Mouse (Mus musculus) small intestine, adult 2 months (tissue): ENCODE results near the gene Cecr2. TPM values are rescaled to one million over a fixed set of nuclear protein-coding genes. Genes with fewer than 3 reads are reported as not detected.

Experiments
- H3K27ac ChIP-seq: fragments of 200-500 bp; 2 replicates; pipeline ENCODE4 v1.5.1; 2012; ENCODE audit warnings: low read depth, low read length, control low read depth, inconsistent platforms; ENCODE audit not compliant: insufficient read depth
- H3K27me3 ChIP-seq: fragments of 200-500 bp; 2 replicates; pipeline ENCODE4 v1.6.1; 2012; ENCODE audit warnings: mild to moderate bottlenecking, moderate library complexity, low read length, inconsistent platforms; ENCODE audit not compliant: control insufficient read depth, insufficient read depth
- H3K36me3 ChIP-seq: fragments of 200-500 bp; 2 replicates; pipeline ENCODE4 v1.6.1; 2012; ENCODE audit warnings: mild to moderate bottlenecking, low read length, control low read depth, inconsistent platforms; ENCODE audit not compliant: control insufficient read depth, insufficient read depth
- H3K4me1 ChIP-seq: fragments of 200-500 bp; 2 replicates; pipeline ENCODE4 v1.6.1; 2012; ENCODE audit warnings: low read length, inconsistent platforms, mixed read lengths; ENCODE audit not compliant: control insufficient read depth, insufficient read depth, insufficient read length
- H3K4me3 ChIP-seq: fragments of 200-500 bp; 2 replicates; pipeline ENCODE4 v1.5.1; 2012; ENCODE audit warnings: low read depth, mild to moderate bottlenecking, control low read depth, inconsistent platforms, low read length, moderate library complexity
- CTCF ChIP-seq: fragments of 200-500 bp; IDR thresholded peaks from 2 replicates; pipeline ENCODE4 v1.5.1; 2012; ENCODE audit warnings: low read depth, mild to moderate bottlenecking, control low read depth, inconsistent platforms, low read length, moderate library complexity, mixed read lengths; ENCODE audit not compliant: insufficient replicate concordance, insufficient read length; ENCODE audit errors: extremely low read depth
- POLR2A ChIP-seq: fragments of 200-500 bp; IDR thresholded peaks from 2 replicates; pipeline ENCODE4 v1.6.1; 2012; ENCODE audit warnings: low read depth, mild to moderate bottlenecking, control low read depth, inconsistent platforms, low read length, moderate library complexity
- WGBS: fragments of 180-500 bp; shearing (Covaris S2); methylation state at CpG from one replicate; pipeline ENCODE4 v1.1.7; 2018; 5-methylcytosine and 5-hydroxymethylcytosine counted together
- polyA plus RNA-seq: library from polyadenylated mRNA; depleted of rRNA; stranded (reverse); fragments of >200 nt; gene quantifications from 2 replicates; pipeline ENCODE4 v1.2.3, GENCODE M21; 2012

Cecr2 gene
- polyA plus RNA-seq, 1 experiment: 0.46 TPM

GRCm38 (mm10) chr6:120776286-120776685, 110.1 kb downstream of the Cecr2 start:
- H3K36me3 ChIP-seq: no peaks in the 10 kb centered on the region
- no peak overlapping the region for H3K4me3 ChIP-seq
- no peaks in the 10 kb centered on the region for H3K27me3 ChIP-seq
- no peaks in the 10 kb centered on the region for H3K4me1 ChIP-seq
- no peak overlapping the region for H3K27ac ChIP-seq
- TF ChIP-seq CTCF: no peak
- no peak for TF ChIP-seq POLR2A
- 90% methylated on average over 3 of the region's 3 CpGs for WGBS

DNA sequence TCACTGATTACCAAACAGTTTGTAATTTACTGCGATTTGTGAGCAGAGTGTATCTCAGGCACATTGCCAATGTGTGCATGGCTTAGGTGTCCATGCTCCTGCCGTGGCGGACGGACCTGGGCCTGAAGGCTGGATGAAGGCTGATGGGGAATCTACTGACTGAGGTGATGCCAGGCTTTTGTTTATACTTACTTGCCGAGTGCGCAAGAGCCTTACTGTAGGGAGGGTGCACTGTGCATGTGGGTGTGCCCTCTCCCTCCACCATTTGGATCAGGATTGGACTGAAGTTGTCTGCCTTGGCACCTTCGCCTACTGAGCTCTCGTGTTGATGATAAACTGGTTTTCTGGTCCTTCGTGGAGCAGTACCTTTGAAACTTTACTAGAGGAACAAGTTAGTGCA, 111.4 kb downstream of the Cecr2 start:
- H3K27ac ChIP-seq: no peak overlapping the region
- WGBS: 64% methylated on average over 9 of the region's 9 CpGs
- H3K36me3 ChIP-seq: no peaks in the 10 kb centered on the region
- H3K27me3 ChIP-seq: no peaks in the 10 kb centered on the region
- no peak overlapping the region for H3K4me3 ChIP-seq
- no peaks in the 10 kb centered on the region for H3K4me1 ChIP-seq
- no peak for TF ChIP-seq CTCF
- TF ChIP-seq POLR2A: no peak

- no peaks in the 10 kb centered on the region for H3K36me3 ChIP-seq
- H3K4me1 ChIP-seq: no peaks in the 10 kb centered on the region
- no peak overlapping the region for H3K27ac ChIP-seq
- H3K27me3 ChIP-seq: no peaks in the 10 kb centered on the region
- no peak overlapping the region for H3K4me3 ChIP-seq
- TF ChIP-seq CTCF (no peak), POLR2A (no peak)
- 48% methylated on average over 3 of the region's 3 CpGs for WGBS
Observed at GRCm38 (mm10) chr6:120778226-120778625, 112.1 kb downstream of the Cecr2 start.

DNA sequence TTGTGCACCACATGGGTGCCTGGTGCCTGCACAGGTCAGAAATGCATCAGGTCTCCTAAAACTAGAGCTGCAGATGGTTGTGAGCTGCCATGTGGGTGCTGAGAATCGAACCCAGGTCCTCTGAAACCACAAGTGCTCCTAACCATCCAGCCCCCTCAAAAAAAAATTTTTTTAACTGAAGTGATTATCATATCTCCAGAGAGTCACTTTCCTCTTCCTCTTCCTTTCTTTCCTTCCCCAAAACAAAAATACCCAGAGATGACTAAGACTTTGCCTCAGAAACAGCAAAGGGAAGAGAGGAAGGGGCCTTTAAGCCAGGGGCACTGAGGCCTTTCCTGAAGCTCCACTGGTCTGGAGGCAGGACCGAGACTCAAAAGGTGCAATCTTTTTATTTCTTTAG, 116.8 kb downstream of the Cecr2 start:
- Histone ChIP-seq H3K27me3 (no peaks in the 10 kb centered on the region), H3K4me3 (no peak overlapping the region), H3K4me1 (no peaks in the 10 kb centered on the region), H3K36me3 (no peaks in the 10 kb centered on the region), H3K27ac (no peak overlapping the region)
- TF ChIP-seq POLR2A (no peak), CTCF (no peak)
- WGBS: 73% methylated on average over 2 of the region's 2 CpGs

- Histone ChIP-seq H3K27me3 (no peaks in the 10 kb centered on the region), H3K4me1 (no peaks in the 10 kb centered on the region), H3K36me3 (no peaks in the 10 kb centered on the region), H3K4me3 (no peak overlapping the region), H3K27ac (no peak overlapping the region)
- TF ChIP-seq CTCF (no peak), POLR2A (no peak)
- 75% methylated on average over 7 of the region's 7 CpGs for WGBS
Observed at GRCm38 (mm10) chr6:120784351-120784750, 118.2 kb downstream of the Cecr2 start.

DNA sequence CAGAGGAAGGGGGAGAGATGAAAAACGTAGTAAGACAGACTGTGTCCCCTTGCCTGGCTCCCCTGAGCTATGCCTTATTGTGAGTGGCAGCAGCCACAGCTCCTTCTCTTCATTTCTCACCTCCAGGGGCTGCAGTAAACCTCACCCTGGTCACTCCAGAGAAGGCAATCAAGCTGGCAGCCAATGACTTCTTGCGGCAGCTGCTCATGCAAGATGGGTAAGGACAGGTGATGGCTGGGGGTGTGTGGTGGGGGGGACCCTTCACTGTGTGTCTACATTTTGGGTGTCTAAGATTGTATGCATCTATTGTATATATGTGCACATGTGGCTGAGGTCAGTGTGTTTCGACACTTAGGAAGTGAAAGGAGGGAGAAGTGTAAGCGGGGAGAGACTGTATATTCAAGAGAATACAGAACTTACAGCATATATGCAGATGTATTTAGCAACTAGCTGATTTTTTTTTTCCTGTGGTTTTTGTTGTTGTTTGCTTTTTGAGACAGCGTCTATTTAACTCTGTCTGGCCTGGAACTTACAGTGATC, 122.0 kb downstream of the Cecr2 start:
- Histone ChIP-seq H3K4me1 (no peaks in the 10 kb centered on the region), H3K36me3 (peaks cover 12% of the 10 kb centered on the region), H3K4me3 (no peak overlapping the region), H3K27me3 (no peaks in the 10 kb centered on the region), H3K27ac (no peak overlapping the region)
- 76% methylated on average over 5 of the region's 5 CpGs for WGBS
- TF ChIP-seq POLR2A (no peak), CTCF (no peak)

DNA sequence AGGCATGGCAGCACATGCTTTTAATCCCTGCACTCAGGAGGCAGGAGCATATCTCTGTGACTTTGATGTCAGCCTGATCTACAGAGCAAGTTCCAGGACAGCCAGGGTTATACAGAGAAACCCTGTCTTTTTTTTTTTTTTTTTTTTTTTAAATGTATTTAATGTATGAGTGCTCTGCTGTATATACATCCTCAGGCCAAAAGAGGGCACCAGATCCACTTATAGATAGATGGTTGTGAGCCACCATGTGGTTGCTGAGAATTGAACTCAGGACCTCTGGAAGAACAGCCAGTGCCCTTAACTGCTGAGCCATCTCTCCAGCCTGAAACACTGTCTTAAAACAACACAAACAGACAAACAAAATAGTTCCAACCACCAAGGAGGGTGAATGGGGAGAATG, 122.7 kb downstream of the Cecr2 start:
- no peak overlapping the region for H3K27ac ChIP-seq
- H3K4me1 ChIP-seq: no peaks in the 10 kb centered on the region
- TF ChIP-seq POLR2A (no peak), CTCF (no peak)
- H3K36me3 ChIP-seq: peaks cover 19% of the 10 kb centered on the region
- H3K27me3 ChIP-seq: no peaks in the 10 kb centered on the region
- H3K4me3 ChIP-seq: no peak overlapping the region
